Mouse (Mus musculus) heart, postnatal 0 days (tissue): ENCODE measurements at regions not wholly inside any gene's neighbourhood (a gene's known extent, or its start where the extent isn't known, plus 50 kb on each side); places are given as distances from the start of the nearest gene placed in this dataset.

Experiments used
- CTCF ChIP-seq: IDR thresholded peaks from 2 replicates; pipeline ENCODE4 v1.5.1; 2016; ENCODE audit warnings: antibody characterized with exemption, control low read depth, low read depth
- EP300 ChIP-seq: IDR thresholded peaks from 2 replicates; pipeline ENCODE4 v1.6.1; 2016; ENCODE audit warnings: antibody characterized with exemption, low read depth

DNA sequence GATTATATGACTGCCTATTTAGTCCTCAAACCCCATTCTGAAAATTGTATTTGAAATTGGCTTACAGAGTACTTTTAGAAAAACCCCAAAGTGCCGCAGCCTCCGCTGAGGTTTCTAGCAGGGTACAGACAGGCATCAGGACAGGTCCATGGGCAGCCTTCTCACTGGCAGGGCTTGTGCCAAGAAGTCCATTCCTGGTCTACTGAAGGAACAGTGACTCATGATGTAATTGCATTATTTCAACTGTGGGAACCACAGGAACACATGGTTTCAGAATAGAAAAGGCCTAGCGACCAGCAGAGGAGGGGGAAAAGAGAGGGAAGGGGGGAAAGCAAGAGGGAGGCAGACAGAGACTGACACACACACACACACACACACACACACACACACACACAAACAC lies 603.0 kb upstream of the Gm26657 start:
- TF ChIP-seq CTCF (no peak), EP300 (no peak)
